Mouse (Mus musculus): Measurements from ENCODE around the gene Crim1. TPM values are rescaled to one million over a fixed set of nuclear protein-coding genes. Genes with fewer than 3 reads are reported as not detected.

Crim1 gene
- total RNA-seq, 2 experiments from 2014 or later = 19.8 to 22.5 TPM

Small RNAs within 50 kb of the gene (microRNA-seq; reads per million reads assigned to microRNA genes)
- 0 reads per million in 2 experiments for gene Gm25069

Other genes starting within 250 kb of the Crim1 start
- gene Fez2, start 217.9 kb downstream of the Crim1 start, total RNA-seq (2021) = 10 to 100 TPM; 54.8 to 61.1 TPM